Mouse (Mus musculus) megakaryocyte, embryonic 14.5 days (primary cell): ENCODE results near the gene Dnaaf1.

Source experiments
- FLI1 ChIP-seq: IDR thresholded peaks from 2 replicates; pipeline ENCODE4 v1.6.1; 2012; ENCODE audit warnings: low read length, inconsistent platforms, mixed read lengths
- GATA1 ChIP-seq: IDR thresholded peaks from 3 replicates; pipeline ENCODE4 v1.6.1; 2012; ENCODE audit warnings: mixed read lengths, low read length, inconsistent platforms, borderline replicate concordance

DNA sequence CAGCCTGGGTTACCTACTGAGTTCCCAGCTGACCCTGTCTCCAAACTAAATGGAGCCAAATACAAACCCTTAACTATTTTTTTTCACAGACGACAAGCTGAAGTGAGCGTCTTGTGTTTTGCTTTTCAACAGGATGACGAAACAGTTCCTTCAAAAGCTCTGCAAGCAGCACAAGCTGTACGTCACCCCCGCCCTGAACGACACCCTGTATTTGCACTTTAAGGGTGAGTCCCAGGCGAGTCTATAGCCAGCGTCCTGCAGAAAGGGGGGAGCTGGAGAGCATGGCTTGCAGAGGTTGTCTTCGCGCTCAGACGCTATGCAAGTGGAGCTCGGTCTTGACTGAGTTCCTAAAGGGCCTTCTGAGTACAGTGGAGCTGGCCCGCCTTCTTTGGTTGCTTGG lies 4.1 kb downstream of the Dnaaf1 start:
- no peak for TF ChIP-seq GATA1
- TF ChIP-seq FLI1, result no peak
